Mouse (Mus musculus): ENCODE measurements at regions not wholly inside any gene's neighbourhood (a gene's known extent, or its start where the extent isn't known, plus 50 kb on each side); places are given as distances from the start of the nearest gene placed in this dataset.
"Not testable (repeated sequence)": the region's sequence is repeated elsewhere in the genome, so short reads cannot be mapped to it uniquely, and the experiment has no call there.

GRCm38 (mm10) chr1:177501288-177501687 lies 59.1 kb downstream of the Zbtb18 start:
- no peaks in the 10 kb centered on the region for H3K4me1 ChIP-seq (ENCODE audit: control insufficient read depth, insufficient read depth, low read length)
- no peak for TF ChIP-seq CTCF (IDR thresholded peaks at IDR 0.05; ENCODE audit: low read depth, low read length)
- TF ChIP-seq POLR2A (IDR thresholded peaks at IDR 0.05; ENCODE audit: borderline replicate concordance, low read depth, low read length) = no peak
- H3K27ac ChIP-seq (ENCODE audit: insufficient read depth, low read depth, low read length) = no peak overlapping the region

GRCm38 (mm10) chr1:177503946-177504345 lies 61.8 kb downstream of the Zbtb18 start:
- Histone ChIP-seq H3K27ac (ENCODE audit: insufficient read depth, low read depth, low read length) (no peak overlapping the region), H3K4me3 (ENCODE audit: insufficient read depth, low read length) (no peak overlapping the region), H3K4me1 (ENCODE audit: control insufficient read depth, insufficient read depth, low read length) (no peaks in the 10 kb centered on the region)
- no peak for TF ChIP-seq CTCF (IDR thresholded peaks at IDR 0.05; ENCODE audit: low read depth, low read length)
- no peak for TF ChIP-seq POLR2A (IDR thresholded peaks at IDR 0.05; ENCODE audit: borderline replicate concordance, low read depth, low read length)

More at GRCm38 (mm10) chr1:177501288-177501687, 59.1 kb downstream of the Zbtb18 start:
- no peak overlapping the region for H3K4me3 ChIP-seq (ENCODE audit: insufficient read depth, low read length)

GRCm38 (mm10) chr1:177504743-177505142 lies 62.6 kb downstream of the Zbtb18 start:
- Histone ChIP-seq H3K4me1 (ENCODE audit: control insufficient read depth, insufficient read depth, low read length) (no peaks in the 10 kb centered on the region), H3K4me3 (ENCODE audit: insufficient read depth, low read length) (no peak overlapping the region), H3K27ac (ENCODE audit: insufficient read depth, low read depth, low read length) (no peak overlapping the region)
- no peak for TF ChIP-seq POLR2A (IDR thresholded peaks at IDR 0.05; ENCODE audit: borderline replicate concordance, low read depth, low read length)
- no peak for TF ChIP-seq CTCF (IDR thresholded peaks at IDR 0.05; ENCODE audit: low read depth, low read length)

- H3K27ac ChIP-seq (ENCODE audit: insufficient read depth, low read depth, low read length); H3K4me3 ChIP-seq (ENCODE audit: insufficient read depth, low read length); H3K4me1 ChIP-seq (ENCODE audit: control insufficient read depth, insufficient read depth, low read length): not testable (repeated sequence)
Measured at GRCm38 (mm10) chr1:177507398-177507797, 65.2 kb downstream of the Zbtb18 start.

- peaks cover 13% of the 10 kb centered on the region for H3K4me1 ChIP-seq (ENCODE audit: control insufficient read depth, insufficient read depth, low read length)
- H3K4me3 ChIP-seq (ENCODE audit: insufficient read depth, low read length) = no peak overlapping the region
- no peak overlapping the region for H3K27ac ChIP-seq (ENCODE audit: insufficient read depth, low read depth, low read length)
- TF ChIP-seq POLR2A (IDR thresholded peaks at IDR 0.05; ENCODE audit: borderline replicate concordance, low read depth, low read length) = no peak
- no peak for TF ChIP-seq CTCF (IDR thresholded peaks at IDR 0.05; ENCODE audit: low read depth, low read length)
Measured at GRCm38 (mm10) chr1:177509786-177510185, 67.6 kb downstream of the Zbtb18 start.

GRCm38 (mm10) chr1:177512116-177512515 lies 70.0 kb downstream of the Zbtb18 start:
- Histone ChIP-seq H3K4me3 (ENCODE audit: insufficient read depth, low read length) (no peak overlapping the region), H3K4me1 (ENCODE audit: control insufficient read depth, insufficient read depth, low read length) (peaks cover 13% of the 10 kb centered on the region), H3K27ac (ENCODE audit: insufficient read depth, low read depth, low read length) (no peak overlapping the region)
- TF ChIP-seq CTCF (IDR thresholded peaks at IDR 0.05; ENCODE audit: low read depth, low read length) (no peak), POLR2A (IDR thresholded peaks at IDR 0.05; ENCODE audit: borderline replicate concordance, low read depth, low read length) (no peak)

GRCm38 (mm10) chr1:177517934-177518610 lies 75.9 kb downstream of the Zbtb18 start:
- Histone ChIP-seq H3K4me3 (ENCODE audit: insufficient read depth, low read length) (no peak overlapping the region), H3K27ac (ENCODE audit: insufficient read depth, low read depth, low read length) (no peak overlapping the region), H3K4me1 (ENCODE audit: control insufficient read depth, insufficient read depth, low read length) (peaks cover 14% of the 10 kb centered on the region)
- TF ChIP-seq POLR2A (IDR thresholded peaks at IDR 0.05; ENCODE audit: borderline replicate concordance, low read depth, low read length) (no peak), CTCF (IDR thresholded peaks at IDR 0.05; ENCODE audit: low read depth, low read length) (no peak)

GRCm38 (mm10) chr1:177518897-177519513 lies 76.9 kb downstream of the Zbtb18 start:
- Histone ChIP-seq H3K4me1 (ENCODE audit: control insufficient read depth, insufficient read depth, low read length) (peaks cover 11% of the 10 kb centered on the region), H3K27ac (ENCODE audit: insufficient read depth, low read depth, low read length) (no peak overlapping the region), H3K4me3 (ENCODE audit: insufficient read depth, low read length) (no peak overlapping the region)
- no peak for TF ChIP-seq CTCF (IDR thresholded peaks at IDR 0.05; ENCODE audit: low read depth, low read length)
- no peak for TF ChIP-seq POLR2A (IDR thresholded peaks at IDR 0.05; ENCODE audit: borderline replicate concordance, low read depth, low read length)

- no peak for TF ChIP-seq POLR2A (IDR thresholded peaks at IDR 0.05; ENCODE audit: borderline replicate concordance, low read depth, low read length)
- TF ChIP-seq CTCF (IDR thresholded peaks at IDR 0.05; ENCODE audit: low read depth, low read length) = no peak
- no peak overlapping the region for H3K27ac ChIP-seq (ENCODE audit: insufficient read depth, low read depth, low read length)
- H3K4me3 ChIP-seq (ENCODE audit: insufficient read depth, low read length) = no peak overlapping the region
- H3K4me1 ChIP-seq (ENCODE audit: control insufficient read depth, insufficient read depth, low read length) = peaks cover 7% of the 10 kb centered on the region
Measured at GRCm38 (mm10) chr1:177521110-177521509, 79.0 kb downstream of the Zbtb18 start.

- Histone ChIP-seq H3K4me3 (ENCODE audit: insufficient read depth, low read length) (no peak overlapping the region), H3K27ac (ENCODE audit: insufficient read depth, low read depth, low read length) (no peak overlapping the region), H3K4me1 (ENCODE audit: control insufficient read depth, insufficient read depth, low read length) (peaks cover 7% of the 10 kb centered on the region)
- TF ChIP-seq CTCF (IDR thresholded peaks at IDR 0.05; ENCODE audit: low read depth, low read length) = no peak
- no peak for TF ChIP-seq POLR2A (IDR thresholded peaks at IDR 0.05; ENCODE audit: borderline replicate concordance, low read depth, low read length)
Measured at GRCm38 (mm10) chr1:177525141-177525540, 83.0 kb downstream of the Zbtb18 start.

Data from bone marrow macrophage, adult 2 months (primary cell).